Mouse (Mus musculus) olfactory bulb, adult 2 months (tissue): ENCODE data around the gene Cirbp.

Experiments used
- CTCF ChIP-seq: fragments of 200-500 bp; IDR thresholded peaks from 2 replicates; pipeline ENCODE4 v1.5.1; 2012; ENCODE audit warnings: low read depth, mild to moderate bottlenecking, low read length, moderate library complexity; ENCODE audit not compliant: insufficient read depth
- POLR2A ChIP-seq: fragments of 200-500 bp; IDR thresholded peaks from 2 replicates; pipeline ENCODE4 v1.6.1; 2012; ENCODE audit warnings: mild to moderate bottlenecking, low read depth, low read length, moderate library complexity; ENCODE audit not compliant: insufficient read depth

- no peak for TF ChIP-seq CTCF
- no peak for TF ChIP-seq POLR2A
These were observed 28.7 kb upstream of the Cirbp start for GRCm38 (mm10) chr10:80136952-80137625.
